Mouse (Mus musculus) midbrain, postnatal 0 days (tissue): ENCODE measurements around the gene 1700017B05Rik. TPM values are rescaled to one million over a fixed set of nuclear protein-coding genes. Genes with fewer than 3 reads are reported as not detected.

ENCODE experiments used
- ATAC-seq: fragments of 200-750 bp; cut with Nextera tagmentation; 2 replicates; pipeline ENCODE4 v1.8.0; 2017; ENCODE audit warnings: moderate number of reproducible peaks, mild to moderate bottlenecking, moderate TSS enrichment, moderate library complexity; ENCODE audit not compliant: low FRiP score
- DNase-seq: peaks from one replicate; pipeline ENCODE4 v3.0.0-alpha.2; 2015; ENCODE audit warnings: low spot score
- H3K27ac ChIP-seq: fragments of 300-500 bp; sonication (generic); 2 replicates; pipeline ENCODE4 v1.5.1; 2014; ENCODE audit warnings: low read depth, mild to moderate bottlenecking, low read length, mixed read lengths
- H3K27me3 ChIP-seq: fragments of 300-500 bp; sonication (generic); 2 replicates; pipeline ENCODE4 v1.6.1; 2014; ENCODE audit warnings: low read length, control low read depth, mixed read lengths; ENCODE audit not compliant: insufficient read depth
- H3K36me3 ChIP-seq: fragments of 300-500 bp; sonication (generic); 2 replicates; pipeline ENCODE4 v1.6.1; 2014; ENCODE audit warnings: low read length, control low read depth, mixed read lengths; ENCODE audit not compliant: insufficient read depth
- H3K4me1 ChIP-seq: fragments of 300-500 bp; sonication (generic); 2 replicates; pipeline ENCODE4 v1.6.1; 2014; ENCODE audit warnings: mild to moderate bottlenecking, control low read depth, antibody characterized with exemption, low read length, mixed read lengths; ENCODE audit not compliant: insufficient read depth
- H3K4me2 ChIP-seq: fragments of 300-500 bp; sonication (generic); 2 replicates; pipeline ENCODE4 v1.6.1; 2014; ENCODE audit warnings: low read depth, mild to moderate bottlenecking, low read length, mixed read lengths; ENCODE audit not compliant: poor library complexity, severe bottlenecking
- H3K4me3 ChIP-seq: fragments of 300-500 bp; sonication (generic); 2 replicates; pipeline ENCODE4 v1.5.1; 2014; ENCODE audit warnings: low read depth, mild to moderate bottlenecking, low read length, moderate library complexity
- H3K9ac ChIP-seq: fragments of 300-500 bp; sonication (generic); replicated peaks from 2 replicates; pipeline ENCODE4 v1.6.1; 2014; ENCODE audit warnings: mild to moderate bottlenecking, low read length, moderate library complexity, mixed read lengths; ENCODE audit not compliant: poor library complexity, severe bottlenecking
- H3K9me3 ChIP-seq: fragments of 300-500 bp; sonication (generic); 2 replicates; pipeline ENCODE4 v1.6.1; 2016; ENCODE audit warnings: low read length, control low read depth
- CTCF ChIP-seq: IDR thresholded peaks from 2 replicates; pipeline ENCODE4 v1.5.1; 2016; ENCODE audit warnings: antibody characterized with exemption, mild to moderate bottlenecking
- WGBS: fragments of 180-500 bp; shearing (Covaris S2); extraction: QIAGEN DNeasy Blood & Tissue Kit; methylation state at CpG from one replicate; pipeline ENCODE4 v1.1.7; 2014; 5-methylcytosine and 5-hydroxymethylcytosine counted together
- polyA plus RNA-seq: library from polyadenylated mRNA; unstranded; fragments of >200 nt; fragmentation: Nextera tagmentation; extraction: Ambion mirVana; gene quantifications from 2 replicates; pipeline ENCODE4 v1.2.1, GENCODE M21; 2015
- total RNA-seq: library from RNA; depleted of rRNA; stranded (reverse); fragments of >200 nt; gene quantifications from 2 replicates; pipeline ENCODE4 v1.2.3, GENCODE M21; 2014

Gene 1700017B05Rik
- total and polyA plus RNA-seq, 2 experiments from 2014 or later = 5.0 to 10.9 TPM

DNA sequence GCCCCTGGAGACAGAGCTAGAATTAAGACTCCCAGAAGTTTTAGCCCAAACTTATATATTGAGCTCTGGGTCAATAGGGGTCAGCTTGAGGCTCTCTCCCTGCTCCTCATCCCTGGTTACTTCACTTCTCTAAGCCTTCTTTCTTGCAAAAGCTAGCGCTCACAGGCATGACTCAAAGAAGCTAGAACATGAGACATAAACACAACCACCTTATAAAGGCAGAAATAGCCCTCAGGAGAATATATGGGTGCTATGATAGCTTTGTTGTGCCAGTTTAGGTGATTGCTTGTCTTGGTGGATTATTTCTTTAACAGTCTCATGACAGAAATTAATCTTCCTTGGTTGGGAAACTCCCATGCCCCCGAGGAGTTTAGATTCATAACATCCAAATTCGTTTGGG lies 32.5 kb upstream of the 1700017B05Rik start:
- Histone ChIP-seq H3K4me3 (no peak overlapping the region), H3K4me1 (no peaks in the 10 kb centered on the region), H3K4me2 (no peak overlapping the region), H3K27ac (no peak overlapping the region), H3K27me3 (no peaks in the 10 kb centered on the region), H3K9ac (no peak overlapping the region), H3K9me3 (peaks cover 4% of the 10 kb centered on the region; the same call in 1 of the 2 replicates), H3K36me3 (no peaks in the 10 kb centered on the region)
- DNase-seq (no peak), ATAC-seq (no peak)
- WGBS = 82% methylated on average over 3 of the region's 3 CpGs
- TF ChIP-seq CTCF = no peak

DNA sequence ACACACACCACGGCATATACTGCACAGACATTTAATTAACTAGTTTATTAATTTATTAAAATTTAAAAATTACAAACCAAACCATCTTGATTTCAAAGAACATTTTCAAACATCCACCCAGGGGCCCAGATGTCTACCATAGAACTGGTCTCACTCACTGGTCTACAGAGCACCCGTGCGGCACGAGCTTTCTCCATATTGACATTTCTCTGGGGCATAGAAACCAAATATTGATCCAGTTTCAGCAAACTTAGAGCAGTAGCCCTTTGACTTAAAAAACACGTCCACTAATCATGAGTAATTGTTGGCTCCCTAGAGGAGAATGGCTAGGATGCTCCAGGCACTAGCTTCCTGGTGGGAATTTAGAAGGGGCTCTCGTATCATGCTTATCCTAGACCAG lies 24.8 kb upstream of the 1700017B05Rik start:
- Histone ChIP-seq H3K9me3 (no peaks in the 10 kb centered on the region), H3K4me3 (no peak overlapping the region), H3K4me2 (no peak overlapping the region), H3K36me3 (no peaks in the 10 kb centered on the region), H3K27me3 (no peaks in the 10 kb centered on the region), H3K9ac (no peak overlapping the region), H3K4me1 (no peaks in the 10 kb centered on the region), H3K27ac (no peak overlapping the region)
- no peak for TF ChIP-seq CTCF
- DNase-seq (no peak), ATAC-seq (no peak)
- WGBS = 89% methylated on average over 6 of the region's 6 CpGs

DNA sequence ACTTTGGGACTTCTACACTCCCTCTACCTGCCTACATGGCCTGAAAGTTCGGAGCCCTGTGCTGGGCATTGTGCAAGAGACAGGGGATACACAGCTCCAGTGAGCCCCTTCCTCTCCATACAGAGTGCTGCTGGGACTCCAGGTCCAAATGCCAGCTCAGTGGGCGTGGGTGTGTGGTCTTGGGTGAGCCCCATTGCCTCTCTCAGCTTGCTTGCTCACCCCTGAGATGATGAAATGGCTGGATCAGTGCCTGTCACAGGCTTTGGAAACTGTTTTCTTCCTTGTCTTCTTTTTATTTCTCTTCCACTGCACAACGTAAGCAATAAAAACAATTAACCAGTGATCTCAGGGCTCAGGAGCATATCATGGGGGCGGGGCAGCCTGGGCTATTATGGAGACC lies 20.9 kb upstream of the 1700017B05Rik start:
- 79% methylated on average over 4 of the region's 4 CpGs for WGBS
- ATAC-seq = no peak
- 0 out of 2 replicates have a peak, but pooled peaks cover 7% of the 10 kb centered on the region for H3K4me1 ChIP-seq
- H3K27me3 ChIP-seq = no peaks in the 10 kb centered on the region
- no peak overlapping the region for H3K27ac ChIP-seq
- no peak for TF ChIP-seq CTCF
- no peak overlapping the region for H3K9ac ChIP-seq
- no peak overlapping the region for H3K4me2 ChIP-seq
- H3K36me3 ChIP-seq = no peaks in the 10 kb centered on the region
- H3K4me3 ChIP-seq = no peak overlapping the region
- no peaks in the 10 kb centered on the region for H3K9me3 ChIP-seq
- no peak for DNase-seq

DNA sequence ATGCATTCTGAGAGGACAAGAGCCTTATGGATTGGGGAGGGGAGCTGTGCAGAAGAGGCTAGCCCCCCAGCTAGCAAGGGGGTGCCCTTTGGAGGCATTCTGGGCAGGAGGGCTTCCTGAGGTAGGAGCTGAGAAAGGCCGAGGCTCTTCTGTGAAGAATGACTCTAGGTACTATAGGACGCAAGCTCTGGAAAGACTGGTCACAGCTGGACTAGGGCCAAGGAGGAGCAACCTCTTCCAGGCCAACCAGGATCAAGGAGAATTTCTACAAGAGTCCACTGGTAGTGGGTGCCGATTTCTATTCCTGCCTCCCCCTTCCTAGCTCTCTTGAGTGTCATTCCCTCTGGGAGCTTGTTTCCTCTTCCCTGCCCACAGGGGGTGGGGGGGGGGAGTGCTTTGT lies 20.3 kb upstream of the 1700017B05Rik start:
- no peak for TF ChIP-seq CTCF
- Histone ChIP-seq H3K27me3 (no peaks in the 10 kb centered on the region), H3K27ac (no peak overlapping the region), H3K9me3 (no peaks in the 10 kb centered on the region), H3K4me2 (no peak overlapping the region), H3K4me3 (no peak overlapping the region), H3K9ac (no peak overlapping the region), H3K4me1 (0 out of 2 replicates have a peak, but pooled peaks cover 7% of the 10 kb centered on the region), H3K36me3 (no peaks in the 10 kb centered on the region)
- 85% methylated on average over 3 of the region's 3 CpGs for WGBS
- ATAC-seq (no peak), DNase-seq (no peak)

DNA sequence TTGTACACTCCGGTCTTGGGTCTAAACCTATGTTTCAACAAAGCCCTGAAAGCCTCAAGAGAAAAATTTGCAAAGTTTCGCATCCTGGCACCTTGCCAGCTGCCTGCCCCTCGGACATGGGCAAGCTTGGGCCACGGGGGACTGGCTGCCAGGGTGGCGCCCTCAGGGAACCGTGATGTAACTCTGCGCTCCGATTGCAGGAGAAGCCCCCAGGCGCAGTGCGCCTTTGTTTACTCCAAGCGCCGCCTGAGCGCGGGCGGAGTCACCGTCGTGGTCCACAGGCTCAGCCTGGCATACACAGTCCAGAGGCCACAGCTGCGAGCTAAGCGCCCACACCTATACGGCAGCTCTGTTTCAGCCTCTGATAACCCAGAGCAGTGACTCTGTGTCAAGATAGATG lies 19.1 kb upstream of the 1700017B05Rik start:
- TF ChIP-seq CTCF = no peak
- no peaks in the 10 kb centered on the region for H3K9me3 ChIP-seq
- 0 out of 2 replicates have a peak overlapping the region, but pooled peaks have one; percentile 33 for H3K9ac ChIP-seq
- DNase-seq (no peak), ATAC-seq (0 out of 2 replicates have a peak, but pooled peaks have one; percentile 16)
- no peaks in the 10 kb centered on the region for H3K36me3 ChIP-seq
- H3K4me2 ChIP-seq = peak overlapping the region; percentile 42
- WGBS = 14% methylated on average over 20 of the region's 20 CpGs
- 0 out of 2 replicates have a peak, but pooled peaks cover 7% of the 10 kb centered on the region for H3K4me1 ChIP-seq
- H3K27ac ChIP-seq = no peak overlapping the region
- H3K27me3 ChIP-seq = no peaks in the 10 kb centered on the region
- H3K4me3 ChIP-seq = 0 out of 2 replicates have a peak overlapping the region, but pooled peaks have one; percentile 6

DNA sequence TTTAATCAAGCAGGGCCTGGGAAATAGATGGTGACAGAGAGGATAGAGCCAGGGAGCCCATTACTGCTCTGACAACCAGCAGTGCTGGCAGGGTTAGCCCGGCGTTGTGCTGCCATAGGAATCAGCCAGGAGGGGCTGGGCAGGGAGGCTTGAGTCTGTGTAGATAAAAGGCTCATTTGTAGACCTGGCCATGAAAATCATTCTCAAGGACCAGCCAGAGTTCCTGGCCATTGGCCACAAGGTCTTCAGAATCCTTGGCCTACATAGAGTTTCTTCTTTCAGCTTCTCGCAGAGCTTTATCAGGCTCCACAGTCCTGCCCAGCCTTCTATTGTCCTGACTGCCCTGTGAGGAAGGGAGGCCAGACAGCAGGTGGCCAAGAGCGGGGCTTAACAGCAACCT lies 17.0 kb upstream of the 1700017B05Rik start:
- TF ChIP-seq CTCF = no peak
- 75% methylated on average over 4 of the region's 4 CpGs for whole genome bisulfite sequencing
- Histone ChIP-seq H3K27ac (no peak overlapping the region), H3K27me3 (no peaks in the 10 kb centered on the region), H3K4me2 (no peak overlapping the region), H3K9ac (no peak overlapping the region), H3K4me3 (no peak overlapping the region), H3K4me1 (0 out of 2 replicates have a peak, but pooled peaks cover 7% of the 10 kb centered on the region), H3K9me3 (no peaks in the 10 kb centered on the region), H3K36me3 (no peaks in the 10 kb centered on the region)
- DNase-seq = no peak
- no peak for ATAC-seq
